Mouse (Mus musculus): ENCODE measurements around the gene Snx8. TPM values are rescaled to one million over a fixed set of nuclear protein-coding genes. Genes with fewer than 3 reads are reported as not detected.

Gene Snx8
- total RNA-seq, 2 experiments from 2014 or later, result 15.7 to 18.8 TPM

- DNase-seq (ENCODE audit: low spot score in 2 of 2), result no peak
These were observed 31.6 kb downstream of the Snx8 start for GRCm38 (mm10) chr5:140357466-140357865.

GRCm38 (mm10) chr5:140355934-140356333 is 33.1 kb downstream of the Snx8 start:
- DNase-seq (ENCODE audit: low spot score in 2 of 2), result no peak
- intact Hi-C loops (cut with DNase I), result no loop called here

More at GRCm38 (mm10) chr5:140357466-140357865, 31.6 kb downstream of the Snx8 start:
- intact Hi-C loops (cut with DNase I), result no loop called here

- DNase-seq (ENCODE audit: low spot score in 2 of 2), result no peak
- intact Hi-C loops (cut with DNase I), result no loop called here
These were observed 36.7 kb downstream of the Snx8 start for GRCm38 (mm10) chr5:140352352-140352751.

GRCm38 (mm10) chr5:140350731-140351497 is 38.1 kb downstream of the Snx8 start:
- DNase-seq (ENCODE audit: low spot score in 2 of 2), result no peak
- intact Hi-C loops (cut with DNase I), result no loop called here

- intact Hi-C loops (cut with DNase I), result loop anchor here (5.0 kb wide), 1 partner anchor 52 kb away; no protein-coding TSS in a partner anchor
- no peak for DNase-seq (ENCODE audit: low spot score in 2 of 2)
These were observed 39.2 kb downstream of the Snx8 start for GRCm38 (mm10) chr5:140349882-140350281.

- no peak for DNase-seq (ENCODE audit: low spot score in 2 of 2)
- intact Hi-C loops (cut with DNase I), result loop anchor here (5.0 kb wide), 1 partner anchor 56 kb away; no protein-coding TSS in a partner anchor
These were observed 43.0 kb downstream of the Snx8 start for GRCm38 (mm10) chr5:140346050-140346449.

GRCm38 (mm10) chr5:140345244-140345643 is 43.8 kb downstream of the Snx8 start:
- DNase-seq (ENCODE audit: low spot score in 2 of 2), result no peak
- intact Hi-C loops (cut with DNase I), result loop anchor here (5.0 kb wide), 1 partner anchor 57 kb away; no protein-coding TSS in a partner anchor

- intact Hi-C loops (cut with DNase I), result no loop called here
- DNase-seq (ENCODE audit: low spot score in 2 of 2), result no peak
These were observed 46.2 kb downstream of the Snx8 start for GRCm38 (mm10) chr5:140342880-140343279.

GRCm38 (mm10) chr5:140339836-140340235 is 49.2 kb downstream of the Snx8 start:
- DNase-seq (ENCODE audit: low spot score in 2 of 2), result no peak
- intact Hi-C loops (cut with DNase I), result loop anchor here (5.0 to 10.0 kb wide), 2 partner anchors 77 to 185 kb away; partner anchors contain the start of gene Eif3b

GRCm38 (mm10) chr5:140338779-140339178 is 50.3 kb downstream of the Snx8 start:
- intact Hi-C loops (cut with DNase I), result loop anchor here (5.0 to 10.0 kb wide), 2 partner anchors 79 to 186 kb away; partner anchors contain the start of gene Eif3b

GRCm38 (mm10) chr5:140336680-140337079 is 52.4 kb downstream of the Snx8 start:
- intact Hi-C loops (cut with DNase I), result loop anchor here (5.0 to 10.0 kb wide), 2 partner anchors 81 to 188 kb away; partner anchors contain the start of gene Eif3b
- DNase-seq (ENCODE audit: low spot score in 2 of 2), result peak; percentile 19 to 43

More at GRCm38 (mm10) chr5:140338779-140339178, 50.3 kb downstream of the Snx8 start:
- no peak for DNase-seq (ENCODE audit: low spot score in 2 of 2)

- intact Hi-C loops (cut with DNase I), result loop anchor here (5.0 to 10.0 kb wide), 2 partner anchors 191 to 496 kb away; no protein-coding TSS in a partner anchor
- DNase-seq (ENCODE audit: low spot score in 2 of 2), result no peak
These were observed 55.4 kb downstream of the Snx8 start for GRCm38 (mm10) chr5:140333631-140334030.

GRCm38 (mm10) chr5:140332519-140332918 is 56.5 kb downstream of the Snx8 start:
- intact Hi-C loops (cut with DNase I), result loop anchor here (5.0 to 10.0 kb wide), 2 partner anchors 192 to 495 kb away; no protein-coding TSS in a partner anchor
- no peak for DNase-seq (ENCODE audit: low spot score in 2 of 2)

- peak; percentile 58 to 76 for DNase-seq (ENCODE audit: low spot score in 2 of 2)
- intact Hi-C loops (cut with DNase I), result loop anchor here (5.0 to 10.0 kb wide), 2 partner anchors 193 to 495 kb away; no protein-coding TSS in a partner anchor
These were observed 57.2 kb downstream of the Snx8 start, which contains the start of gene Mrm2 for GRCm38 (mm10) chr5:140331615-140332512. Gene Mrm2, minus strand, starts transcription at chr5:140331898.

GRCm38 (mm10) chr5:140324058-140324457 is 65.0 kb downstream of the Snx8 start:
- intact Hi-C loops (cut with DNase I), result no loop called here
- no peak for DNase-seq (ENCODE audit: low spot score in 2 of 2)

- intact Hi-C loops (cut with DNase I), result no loop called here
- peak in 1 of 2 experiments; percentile 9 for DNase-seq (ENCODE audit: low spot score in 2 of 2)
These were observed 67.1 kb downstream of the Snx8 start for GRCm38 (mm10) chr5:140321756-140322575.

- peak; percentile 93 to 94 for DNase-seq (ENCODE audit: low spot score in 2 of 2)
- intact Hi-C loops (cut with DNase I), result no loop called here
These were observed 67.9 kb downstream of the Snx8 start, which contains the start of the genes Mad1l1 and Nudt1 for GRCm38 (mm10) chr5:140321042-140321755. Gene Mad1l1, minus strand, starts transcription at chr5:140321552. Gene Nudt1, plus strand, starts transcription at chr5:140321656.

- intact Hi-C loops (cut with DNase I), result no loop called here
- no peak for DNase-seq (ENCODE audit: low spot score in 2 of 2)
These were observed 72.3 kb downstream of the Snx8 start for GRCm38 (mm10) chr5:140316716-140317115.

Measured in left cerebral cortex, postnatal 14 days (tissue).